Mouse (Mus musculus): Measurements from ENCODE around the gene Tcea2.

Gene Tcea2

GRCm38 (mm10) chr2:181679951-181680715 is at the start of gene Tcea2:
Gene Tcea2 (plus strand): TSS chr2:181680310.
- DNase-seq (ENCODE audit: inconsistent age in 2 of 2, low spot score in 1 of 2) = peak; percentile 79 to 94

- no peak for DNase-seq (ENCODE audit: inconsistent age in 2 of 2, low spot score in 1 of 2)
Observed at GRCm38 (mm10) chr2:181632624-181633023, 47.5 kb upstream of the Tcea2 start.

GRCm38 (mm10) chr2:181635865-181636264 is 44.2 kb upstream of the Tcea2 start:
- no peak for DNase-seq (ENCODE audit: inconsistent age in 2 of 2, low spot score in 1 of 2)

- peak; percentile 33 to 84 for DNase-seq (ENCODE audit: inconsistent age in 2 of 2, low spot score in 1 of 2)
Observed at GRCm38 (mm10) chr2:181644361-181644760, 35.7 kb upstream of the Tcea2 start.

GRCm38 (mm10) chr2:181645666-181646065 is 34.4 kb upstream of the Tcea2 start:
- DNase-seq (ENCODE audit: inconsistent age in 2 of 2, low spot score in 1 of 2) = no peak

GRCm38 (mm10) chr2:181646626-181647472 is 33.3 kb upstream of the Tcea2 start:
- DNase-seq (ENCODE audit: inconsistent age in 2 of 2, low spot score in 1 of 2) = no peak

- DNase-seq (ENCODE audit: inconsistent age in 2 of 2, low spot score in 1 of 2) = no peak
Observed at GRCm38 (mm10) chr2:181648926-181649325, 31.2 kb upstream of the Tcea2 start.

- DNase-seq (ENCODE audit: inconsistent age in 2 of 2, low spot score in 1 of 2) = no peak
Observed at GRCm38 (mm10) chr2:181653065-181653464, 27.0 kb upstream of the Tcea2 start.

- DNase-seq (ENCODE audit: inconsistent age in 2 of 2, low spot score in 1 of 2) = no peak
Observed at GRCm38 (mm10) chr2:181653523-181653922, 26.6 kb upstream of the Tcea2 start.

GRCm38 (mm10) chr2:181656734-181657133 is 23.4 kb upstream of the Tcea2 start, which contains the start of gene Gm29797:
Gene Gm29797 (plus strand): TSS chr2:181657034.
- DNase-seq (ENCODE audit: inconsistent age in 2 of 2, low spot score in 1 of 2) = no peak

- no peak for DNase-seq (ENCODE audit: inconsistent age in 2 of 2, low spot score in 1 of 2)
Observed at GRCm38 (mm10) chr2:181657441-181657840, 22.7 kb upstream of the Tcea2 start.

- no peak for DNase-seq (ENCODE audit: inconsistent age in 2 of 2, low spot score in 1 of 2)
Observed at GRCm38 (mm10) chr2:181658528-181658927, 21.6 kb upstream of the Tcea2 start.

GRCm38 (mm10) chr2:181658930-181659555 is 21.1 kb upstream of the Tcea2 start:
- DNase-seq (ENCODE audit: inconsistent age in 2 of 2, low spot score in 1 of 2) = peak; percentile 76 to 92

- DNase-seq (ENCODE audit: inconsistent age in 2 of 2, low spot score in 1 of 2) = peak; percentile 87 to 96
Observed at GRCm38 (mm10) chr2:181659609-181660055, 20.5 kb upstream of the Tcea2 start.

GRCm38 (mm10) chr2:181662620-181663297 is 17.4 kb upstream of the Tcea2 start:
- peak in 1 of 2 experiments; percentile 58 for DNase-seq (ENCODE audit: inconsistent age in 2 of 2, low spot score in 1 of 2)

GRCm38 (mm10) chr2:181663298-181663630 is 16.8 kb upstream of the Tcea2 start:
- DNase-seq (ENCODE audit: inconsistent age in 2 of 2, low spot score in 1 of 2) = peak; percentile 72 to 85

GRCm38 (mm10) chr2:181670285-181670912 is 9.7 kb upstream of the Tcea2 start:
- DNase-seq (ENCODE audit: inconsistent age in 2 of 2, low spot score in 1 of 2) = peak in 1 of 2 experiments; percentile 65

- DNase-seq (ENCODE audit: inconsistent age in 2 of 2, low spot score in 1 of 2) = no peak
Observed at GRCm38 (mm10) chr2:181670913-181671311, 9.2 kb upstream of the Tcea2 start.

- peak; percentile 66 to 82 for DNase-seq (ENCODE audit: inconsistent age in 2 of 2, low spot score in 1 of 2)
Observed at GRCm38 (mm10) chr2:181671326-181671725, 8.8 kb upstream of the Tcea2 start, which contains the start of gene Sox18. Gene Sox18 (minus strand): TSS chr2:181671640.

- no peak for DNase-seq (ENCODE audit: inconsistent age in 2 of 2, low spot score in 1 of 2)
Observed at GRCm38 (mm10) chr2:181671984-181672383, 8.1 kb upstream of the Tcea2 start.

Data from adrenal gland, adult (tissue).